Mouse (Mus musculus): ENCODE data around the gene Fam3c. TPM values are rescaled to one million over a fixed set of nuclear protein-coding genes. Genes with fewer than 3 reads are reported as not detected.
A peak's percentile ranks its signal among the peaks of the same experiment; 100 is the strongest.

The Fam3c gene
- polyA plus RNA-seq, 1 experiment from 2014 or later = 70.4 TPM

DNA sequence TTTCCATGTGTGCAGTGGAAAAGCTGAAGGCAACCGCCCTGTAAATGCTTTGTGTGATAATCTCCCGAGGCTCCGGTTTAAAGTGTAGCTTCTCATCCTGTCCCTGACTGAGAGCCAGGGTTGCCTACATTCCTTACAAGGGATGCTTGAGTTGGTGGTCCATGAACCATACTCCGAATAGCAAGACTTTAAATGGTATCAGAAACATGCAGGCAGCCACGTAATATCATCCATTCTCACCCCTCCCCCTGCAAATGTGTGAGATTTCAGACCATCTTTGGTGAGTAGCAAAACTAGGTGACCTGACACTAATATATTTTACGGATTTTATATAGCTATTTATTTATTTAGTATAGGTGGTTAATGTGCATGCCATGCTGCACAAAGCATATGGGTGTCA lies 59.0 kb downstream of the Fam3c start:
- no peaks in the 10 kb centered on the region for H3K4me1 ChIP-seq (ENCODE audit: control insufficient read depth, insufficient read depth, low read length)
- 75% methylated on average over 6 of the region's 6 CpGs for WGBS
- H3K27ac ChIP-seq (replicated peaks; ENCODE audit: low read depth, low read length) = no peak overlapping the region
- H3K27me3 ChIP-seq (replicated peaks; ENCODE audit: control insufficient read depth, insufficient read depth, low read length) = peaks cover 4% of the 10 kb centered on the region; the same call in 1 of the 2 replicates
- H3K9me3 ChIP-seq (ENCODE audit: control insufficient read depth, low read length) = no peaks in the 10 kb centered on the region
- H3K36me3 ChIP-seq (ENCODE audit: control insufficient read depth, insufficient read depth, low read length) = 0 out of 2 replicates have a peak, but pooled peaks cover under 1% of the 10 kb centered on the region
- no peak overlapping the region for H3K4me2 ChIP-seq (ENCODE audit: low read depth, low read length)
- ATAC-seq (ENCODE audit: low read depth) = no peak
- no peak for DNase-seq (ENCODE audit: low spot score)
- H3K4me3 ChIP-seq (ENCODE audit: low read depth, low read length) = no peak overlapping the region
- H3K9ac ChIP-seq (ENCODE audit: low read depth, low read length) = no peak overlapping the region

DNA sequence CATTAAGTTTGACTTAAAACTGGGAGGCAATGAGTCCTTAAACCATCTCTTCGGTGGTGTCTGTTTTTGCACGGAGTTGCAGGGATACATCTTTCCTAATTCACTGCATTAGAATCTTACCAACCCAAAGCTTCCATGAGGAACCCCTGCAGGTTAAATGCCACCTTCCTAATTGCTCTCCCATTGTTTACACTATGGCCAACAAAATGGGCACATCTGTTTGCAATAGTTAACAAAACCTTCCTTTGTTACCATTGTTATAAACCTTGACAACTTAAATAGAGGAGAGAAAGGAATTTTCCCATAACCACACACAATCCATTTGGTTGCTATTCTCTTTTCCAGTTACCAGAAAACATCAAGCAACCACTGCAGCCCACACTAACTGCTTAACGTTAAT lies 62.1 kb downstream of the Fam3c start:
- Histone ChIP-seq H3K4me1 (ENCODE audit: control insufficient read depth, insufficient read depth, low read length) (peaks cover 5% of the 10 kb centered on the region), H3K4me3 (ENCODE audit: low read depth, low read length) (no peak overlapping the region), H3K36me3 (ENCODE audit: control insufficient read depth, insufficient read depth, low read length) (no peaks in the 10 kb centered on the region), H3K9me3 (ENCODE audit: control insufficient read depth, low read length) (no peaks in the 10 kb centered on the region), H3K4me2 (ENCODE audit: low read depth, low read length) (no peak overlapping the region), H3K27me3 (replicated peaks; ENCODE audit: control insufficient read depth, insufficient read depth, low read length) (peaks cover 29% of the 10 kb centered on the region), H3K9ac (ENCODE audit: low read depth, low read length) (no peak overlapping the region), H3K27ac (replicated peaks; ENCODE audit: low read depth, low read length) (no peak overlapping the region)
- DNase-seq (ENCODE audit: low spot score) (no peak), ATAC-seq (ENCODE audit: low read depth) (no peak)
- WGBS = 47% methylated on average over 3 of the region's 3 CpGs

GRCm38 (mm10) chr6:22292056-22292455 lies 64.0 kb downstream of the Fam3c start:
- 26% methylated on average over 4 of the region's 4 CpGs for WGBS
- peak; percentile 38 for DNase-seq (ENCODE audit: low spot score)
- no peak overlapping the region for H3K4me3 ChIP-seq (ENCODE audit: low read depth, low read length)
- no peaks in the 10 kb centered on the region for H3K36me3 ChIP-seq (ENCODE audit: control insufficient read depth, insufficient read depth, low read length)
- no peak for ATAC-seq (ENCODE audit: low read depth)
- H3K9me3 ChIP-seq (ENCODE audit: control insufficient read depth, low read length) = no peaks in the 10 kb centered on the region
- peaks cover 19% of the 10 kb centered on the region for H3K4me1 ChIP-seq (ENCODE audit: control insufficient read depth, insufficient read depth, low read length)
- no peak overlapping the region for H3K9ac ChIP-seq (ENCODE audit: low read depth, low read length)
- peaks cover 48% of the 10 kb centered on the region for H3K27me3 ChIP-seq (replicated peaks; ENCODE audit: control insufficient read depth, insufficient read depth, low read length)
- no peak overlapping the region for H3K27ac ChIP-seq (replicated peaks; ENCODE audit: low read depth, low read length)
- no peak overlapping the region for H3K4me2 ChIP-seq (ENCODE audit: low read depth, low read length)

DNA sequence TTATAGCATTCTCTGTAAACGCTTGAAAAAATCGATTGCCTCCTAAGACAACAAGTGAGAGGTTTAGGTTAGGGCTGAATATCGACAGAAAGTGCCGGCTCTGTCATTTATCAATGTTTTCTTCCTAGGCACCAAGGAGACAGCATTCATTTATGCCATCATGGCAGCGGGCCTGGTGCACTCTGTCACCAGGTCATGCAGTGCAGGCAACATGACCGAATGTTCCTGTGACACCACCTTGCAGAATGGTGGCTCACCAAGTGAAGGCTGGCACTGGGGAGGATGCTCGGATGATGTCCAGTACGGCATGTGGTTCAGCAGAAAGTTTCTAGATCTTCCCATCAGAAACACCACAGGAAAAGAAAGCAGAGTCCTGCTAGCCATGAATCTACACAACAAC lies 65.3 kb downstream of the Fam3c start:
- Histone ChIP-seq H3K4me1 (ENCODE audit: control insufficient read depth, insufficient read depth, low read length) (peaks cover 19% of the 10 kb centered on the region), H3K9me3 (ENCODE audit: control insufficient read depth, low read length) (no peaks in the 10 kb centered on the region), H3K27ac (replicated peaks; ENCODE audit: low read depth, low read length) (no peak overlapping the region), H3K36me3 (ENCODE audit: control insufficient read depth, insufficient read depth, low read length) (no peaks in the 10 kb centered on the region), H3K9ac (ENCODE audit: low read depth, low read length) (no peak overlapping the region), H3K4me2 (ENCODE audit: low read depth, low read length) (no peak overlapping the region), H3K4me3 (ENCODE audit: low read depth, low read length) (no peak overlapping the region), H3K27me3 (replicated peaks; ENCODE audit: control insufficient read depth, insufficient read depth, low read length) (peaks cover 58% of the 10 kb centered on the region)
- DNase-seq (ENCODE audit: low spot score) = no peak
- no peak for ATAC-seq (ENCODE audit: low read depth)
- 73% methylated on average over 8 of the region's 8 CpGs for WGBS

GRCm38 (mm10) chr6:22289461-22290021 lies 66.5 kb downstream of the Fam3c start:
- H3K27ac ChIP-seq (replicated peaks; ENCODE audit: low read depth, low read length) = no peak overlapping the region
- peaks cover 19% of the 10 kb centered on the region for H3K4me1 ChIP-seq (ENCODE audit: control insufficient read depth, insufficient read depth, low read length)
- H3K36me3 ChIP-seq (ENCODE audit: control insufficient read depth, insufficient read depth, low read length) = no peaks in the 10 kb centered on the region
- H3K9ac ChIP-seq (ENCODE audit: low read depth, low read length) = peak overlapping the region; percentile 53
- DNase-seq (ENCODE audit: low spot score) = no peak
- no peaks in the 10 kb centered on the region for H3K9me3 ChIP-seq (ENCODE audit: control insufficient read depth, low read length)
- H3K4me3 ChIP-seq (ENCODE audit: low read depth, low read length) = peak overlapping the region; percentile 41
- ATAC-seq (ENCODE audit: low read depth) = no peak
- peaks cover 55% of the 10 kb centered on the region for H3K27me3 ChIP-seq (replicated peaks; ENCODE audit: control insufficient read depth, insufficient read depth, low read length)
- H3K4me2 ChIP-seq (ENCODE audit: low read depth, low read length) = peak overlapping the region; percentile 62
- WGBS = 2% methylated on average over 21 of the region's 21 CpGs

DNA sequence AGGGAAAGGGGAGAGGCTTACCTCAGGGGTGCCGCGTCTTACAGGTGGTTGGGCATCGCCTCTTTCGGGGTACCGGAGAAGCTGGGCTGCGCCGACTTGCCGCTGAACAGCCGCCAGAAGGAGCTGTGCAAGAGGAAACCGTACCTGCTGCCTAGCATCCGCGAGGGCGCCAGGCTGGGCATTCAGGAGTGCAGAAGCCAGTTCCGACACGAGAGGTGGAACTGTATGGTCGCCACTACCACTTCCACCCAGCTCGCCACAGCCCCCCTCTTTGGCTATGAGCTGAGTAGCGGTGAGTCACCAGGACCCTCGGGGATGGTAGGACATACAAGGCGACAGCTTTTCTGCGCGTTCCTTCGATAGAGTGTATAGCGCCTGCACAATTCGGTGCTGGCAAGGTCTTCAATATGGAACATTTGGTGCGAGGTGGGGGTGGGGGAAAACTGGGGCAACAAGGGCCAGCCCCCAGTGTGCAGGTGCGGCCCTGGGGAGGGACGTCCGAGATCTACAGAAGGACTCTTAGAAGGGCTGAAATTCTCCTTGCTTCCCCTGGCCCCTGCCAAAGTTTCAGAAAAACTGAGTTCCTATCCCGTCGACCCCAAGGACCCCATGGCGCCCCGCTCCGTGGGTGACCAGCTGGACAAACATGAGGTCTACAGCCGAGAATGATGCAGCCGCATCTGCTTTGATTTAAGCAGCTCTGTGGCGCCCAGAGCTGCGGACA lies 67.1 kb downstream of the Fam3c start:
- H3K4me1 ChIP-seq (ENCODE audit: control insufficient read depth, insufficient read depth, low read length) = peaks cover 19% of the 10 kb centered on the region
- peaks cover 55% of the 10 kb centered on the region for H3K27me3 ChIP-seq (replicated peaks; ENCODE audit: control insufficient read depth, insufficient read depth, low read length)
- WGBS = under 1% methylated on average over 35 of the region's 38 CpGs
- peak overlapping the region; percentile 53 for H3K9ac ChIP-seq (ENCODE audit: low read depth, low read length)
- no peaks in the 10 kb centered on the region for H3K9me3 ChIP-seq (ENCODE audit: control insufficient read depth, low read length)
- DNase-seq (ENCODE audit: low spot score) = peak; percentile 51
- peak overlapping the region; percentile 41 for H3K4me3 ChIP-seq (ENCODE audit: low read depth, low read length)
- ATAC-seq (ENCODE audit: low read depth) = peak; percentile 77
- H3K4me2 ChIP-seq (ENCODE audit: low read depth, low read length) = peak overlapping the region; percentile 62
- H3K36me3 ChIP-seq (ENCODE audit: control insufficient read depth, insufficient read depth, low read length) = no peaks in the 10 kb centered on the region
- H3K27ac ChIP-seq (replicated peaks; ENCODE audit: low read depth, low read length) = no peak overlapping the region

GRCm38 (mm10) chr6:22288004-22288736 lies 67.9 kb downstream of the Fam3c start, which contains the start of gene Wnt16:
Wnt16 (plus strand) TSS chr6:22288227.
- Histone ChIP-seq H3K9me3 (ENCODE audit: control insufficient read depth, low read length) (no peaks in the 10 kb centered on the region), H3K9ac (ENCODE audit: low read depth, low read length) (peak within 1 kb of the TSS; percentile 53), H3K27ac (replicated peaks; ENCODE audit: low read depth, low read length) (no peak within 1 kb of the TSS), H3K27me3 (replicated peaks; ENCODE audit: control insufficient read depth, insufficient read depth, low read length) (peaks cover 55% of the 10 kb centered on the region), H3K36me3 (ENCODE audit: control insufficient read depth, insufficient read depth, low read length) (no peaks in the 10 kb centered on the region), H3K4me3 (ENCODE audit: low read depth, low read length) (peak within 1 kb of the TSS; percentile 41), H3K4me2 (ENCODE audit: low read depth, low read length) (peak within 1 kb of the TSS; percentile 62), H3K4me1 (ENCODE audit: control insufficient read depth, insufficient read depth, low read length) (peaks cover 19% of the 10 kb centered on the region)
- 1% methylated on average over 19 of the region's 20 CpGs for WGBS
- peak; percentile 51 for DNase-seq (ENCODE audit: low spot score)
- peak; percentile 85 for ATAC-seq (ENCODE audit: low read depth)

- 88% methylated on average over 4 of the region's 4 CpGs for WGBS
- ATAC-seq (ENCODE audit: low read depth) (no peak), DNase-seq (ENCODE audit: low spot score) (no peak)
- H3K9ac ChIP-seq (ENCODE audit: low read depth, low read length) = no peak overlapping the region
- no peaks in the 10 kb centered on the region for H3K9me3 ChIP-seq (ENCODE audit: control insufficient read depth, low read length)
- no peaks in the 10 kb centered on the region for H3K36me3 ChIP-seq (ENCODE audit: control insufficient read depth, insufficient read depth, low read length)
- no peak overlapping the region for H3K4me3 ChIP-seq (ENCODE audit: low read depth, low read length)
- H3K27me3 ChIP-seq (replicated peaks; ENCODE audit: control insufficient read depth, insufficient read depth, low read length) = peaks cover 13% of the 10 kb centered on the region
- peaks cover 15% of the 10 kb centered on the region for H3K4me1 ChIP-seq (ENCODE audit: control insufficient read depth, insufficient read depth, low read length)
- no peak overlapping the region for H3K27ac ChIP-seq (replicated peaks; ENCODE audit: low read depth, low read length)
- H3K4me2 ChIP-seq (ENCODE audit: low read depth, low read length) = no peak overlapping the region
Observed at GRCm38 (mm10) chr6:22282405-22282804, 73.6 kb downstream of the Fam3c start.

Measured in embryonic facial prominence, embryonic 14.5 days (tissue).